Mouse (Mus musculus): ENCODE data around the gene Tpra1. TPM values are rescaled to one million over a fixed set of nuclear protein-coding genes. Genes with fewer than 3 reads are reported as not detected.

Gene Tpra1
- polyA plus RNA-seq, 1 experiment = 156 TPM

DNA sequence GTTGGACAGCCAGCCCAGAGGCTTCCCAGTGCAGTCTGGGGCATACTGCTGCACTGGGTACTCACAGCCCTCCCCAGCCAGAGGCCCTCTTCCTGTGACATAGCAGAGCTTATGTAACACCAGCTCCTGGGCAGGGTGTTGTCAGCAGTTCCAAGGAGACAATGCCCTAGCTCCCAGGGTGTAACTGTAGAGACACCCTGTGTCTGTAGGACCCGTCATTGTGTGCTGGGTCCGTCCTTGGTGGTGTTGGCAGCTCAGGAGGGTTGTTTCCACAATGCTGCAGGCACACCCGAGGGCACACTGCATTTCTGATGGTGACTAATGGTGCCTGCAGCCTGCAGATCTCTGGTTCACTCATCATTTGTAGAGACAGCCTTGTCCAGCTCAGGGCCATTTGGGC is 24.8 kb downstream of the Tpra1 start:
- Histone ChIP-seq H3K36me3 (ENCODE audit: control insufficient read depth, insufficient read depth, low read length) (no peaks in the 10 kb centered on the region), H3K27ac (ENCODE audit: insufficient read depth, low read depth, low read length) (no peak overlapping the region), H3K4me1 (ENCODE audit: control insufficient read depth, insufficient read depth, insufficient read length, low read length) (peaks cover 7% of the 10 kb centered on the region; the same call in 1 of the 2 replicates), H3K27me3 (ENCODE audit: control insufficient read depth, insufficient read depth, low read length) (no peaks in the 10 kb centered on the region), H3K4me3 (ENCODE audit: low read depth, low read length) (no peak overlapping the region)
- no peak for TF ChIP-seq CTCF (IDR thresholded peaks at IDR 0.05; ENCODE audit: extremely low read depth, insufficient read length, insufficient replicate concordance, low read depth, low read length)
- no peak for TF ChIP-seq POLR2A (IDR thresholded peaks at IDR 0.05; ENCODE audit: low read depth, low read length)
- WGBS = 41% methylated on average over 3 of the region's 3 CpGs

DNA sequence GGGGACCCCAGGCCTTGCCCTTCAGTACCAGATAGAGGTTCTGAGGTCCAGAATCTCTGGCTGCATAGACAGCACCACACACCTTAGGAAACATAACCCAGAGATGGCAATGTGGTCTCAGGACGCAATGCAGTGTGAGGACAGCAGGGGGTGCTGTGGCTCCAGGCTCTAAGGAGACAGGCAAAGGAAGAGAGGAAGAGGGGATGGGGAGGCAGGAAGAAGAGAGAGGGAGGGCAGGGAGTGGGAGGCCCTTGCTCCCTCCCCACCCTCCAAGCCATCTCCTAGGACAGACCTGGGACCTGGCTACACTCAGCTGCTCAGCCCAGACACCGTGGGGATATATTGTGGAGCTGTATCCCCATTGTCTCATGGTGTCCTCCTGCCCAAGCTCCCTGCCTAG is 25.5 kb downstream of the Tpra1 start:
- peaks cover 7% of the 10 kb centered on the region; the same call in 1 of the 2 replicates for H3K4me1 ChIP-seq (ENCODE audit: control insufficient read depth, insufficient read depth, insufficient read length, low read length)
- 28% methylated on average over 2 of the region's 2 CpGs for WGBS
- TF ChIP-seq CTCF (IDR thresholded peaks at IDR 0.05; ENCODE audit: extremely low read depth, insufficient read length, insufficient replicate concordance, low read depth, low read length) (peak; percentile 79; the same call in 1 of the 2 replicates), POLR2A (IDR thresholded peaks at IDR 0.05; ENCODE audit: low read depth, low read length) (no peak)
- no peak overlapping the region for H3K4me3 ChIP-seq (ENCODE audit: low read depth, low read length)
- H3K27me3 ChIP-seq (ENCODE audit: control insufficient read depth, insufficient read depth, low read length) = no peaks in the 10 kb centered on the region
- H3K36me3 ChIP-seq (ENCODE audit: control insufficient read depth, insufficient read depth, low read length) = no peaks in the 10 kb centered on the region
- H3K27ac ChIP-seq (ENCODE audit: insufficient read depth, low read depth, low read length) = no peak overlapping the region

DNA sequence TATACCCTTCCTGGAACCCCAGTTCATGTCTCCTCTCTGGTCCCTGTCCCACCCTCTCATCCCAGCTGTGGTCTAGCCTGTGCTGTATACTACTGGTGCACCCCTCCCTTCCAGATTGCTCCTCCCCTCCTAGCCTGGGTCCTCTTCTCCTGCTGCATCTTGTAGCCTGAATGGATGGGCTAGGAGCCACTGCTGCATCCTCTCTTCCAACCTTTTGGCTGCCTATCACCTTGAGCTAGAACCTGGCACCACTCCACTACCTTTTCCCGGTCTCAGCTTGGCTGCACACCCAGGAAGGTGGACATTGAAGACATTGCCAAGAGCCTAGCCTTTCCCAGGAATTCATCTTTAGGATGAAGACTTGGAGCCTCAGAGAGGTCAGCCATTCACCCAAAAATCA is 26.0 kb downstream of the Tpra1 start:
- Histone ChIP-seq H3K27ac (ENCODE audit: insufficient read depth, low read depth, low read length) (no peak overlapping the region), H3K36me3 (ENCODE audit: control insufficient read depth, insufficient read depth, low read length) (no peaks in the 10 kb centered on the region), H3K27me3 (ENCODE audit: control insufficient read depth, insufficient read depth, low read length) (no peaks in the 10 kb centered on the region), H3K4me3 (ENCODE audit: low read depth, low read length) (no peak overlapping the region), H3K4me1 (ENCODE audit: control insufficient read depth, insufficient read depth, insufficient read length, low read length) (peaks cover 7% of the 10 kb centered on the region; the same call in 1 of the 2 replicates)
- WGBS = 61% methylated on average over 1 of the region's 1 CpGs
- no peak for TF ChIP-seq POLR2A (IDR thresholded peaks at IDR 0.05; ENCODE audit: low read depth, low read length)
- TF ChIP-seq CTCF (IDR thresholded peaks at IDR 0.05; ENCODE audit: extremely low read depth, insufficient read length, insufficient replicate concordance, low read depth, low read length) = no peak

DNA sequence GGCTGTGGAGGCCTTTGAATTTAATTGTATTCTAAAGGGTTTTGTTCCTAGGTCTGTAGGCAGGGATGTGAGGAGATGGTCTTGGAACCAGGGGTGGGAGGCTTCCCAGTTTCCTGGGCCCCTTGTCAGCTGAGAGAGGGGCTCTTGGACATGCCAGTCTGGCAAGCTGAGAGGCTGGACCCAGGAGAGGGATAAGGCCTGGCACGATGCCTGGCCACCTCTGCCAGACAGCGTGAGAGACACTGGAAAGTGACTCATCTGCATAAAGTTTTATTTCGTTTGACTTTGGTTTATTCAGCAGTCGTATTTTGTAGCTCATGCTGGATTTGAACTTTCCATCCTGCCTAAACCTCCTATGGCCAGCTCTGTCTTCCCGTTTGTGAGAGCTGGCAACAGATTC is 26.5 kb downstream of the Tpra1 start:
- H3K36me3 ChIP-seq (ENCODE audit: control insufficient read depth, insufficient read depth, low read length) = no peaks in the 10 kb centered on the region
- WGBS = 47% methylated on average over 5 of the region's 5 CpGs
- no peak overlapping the region for H3K27ac ChIP-seq (ENCODE audit: insufficient read depth, low read depth, low read length)
- H3K4me1 ChIP-seq (ENCODE audit: control insufficient read depth, insufficient read depth, insufficient read length, low read length) = peaks cover 7% of the 10 kb centered on the region; the same call in 1 of the 2 replicates
- TF ChIP-seq CTCF (IDR thresholded peaks at IDR 0.05; ENCODE audit: extremely low read depth, insufficient read length, insufficient replicate concordance, low read depth, low read length) (no peak), POLR2A (IDR thresholded peaks at IDR 0.05; ENCODE audit: low read depth, low read length) (no peak)
- H3K27me3 ChIP-seq (ENCODE audit: control insufficient read depth, insufficient read depth, low read length) = no peaks in the 10 kb centered on the region
- H3K4me3 ChIP-seq (ENCODE audit: low read depth, low read length) = no peak overlapping the region

DNA sequence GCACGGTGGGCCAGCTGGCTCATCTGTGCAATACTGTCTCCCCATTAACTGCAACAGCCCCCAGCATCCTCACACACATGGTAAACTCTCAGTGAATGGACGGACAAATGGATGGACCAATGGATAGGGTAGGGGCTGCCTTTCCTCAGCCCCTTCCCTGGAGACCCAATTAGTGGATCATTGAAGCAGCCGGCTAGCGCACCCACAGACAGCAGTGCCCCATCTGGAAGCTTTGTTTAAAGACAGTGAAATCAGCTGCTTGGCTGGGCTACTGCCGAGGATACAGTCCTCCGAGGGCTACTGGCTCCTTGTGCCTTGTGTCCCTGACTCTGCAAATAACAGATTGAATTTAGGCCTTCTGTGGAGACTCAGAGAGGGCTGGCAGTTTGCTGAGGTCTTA is 27.4 kb downstream of the Tpra1 start:
- TF ChIP-seq CTCF (IDR thresholded peaks at IDR 0.05; ENCODE audit: extremely low read depth, insufficient read length, insufficient replicate concordance, low read depth, low read length) = no peak
- TF ChIP-seq POLR2A (IDR thresholded peaks at IDR 0.05; ENCODE audit: low read depth, low read length) = no peak
- Histone ChIP-seq H3K27ac (ENCODE audit: insufficient read depth, low read depth, low read length) (no peak overlapping the region), H3K4me3 (ENCODE audit: low read depth, low read length) (no peak overlapping the region), H3K36me3 (ENCODE audit: control insufficient read depth, insufficient read depth, low read length) (no peaks in the 10 kb centered on the region), H3K27me3 (ENCODE audit: control insufficient read depth, insufficient read depth, low read length) (no peaks in the 10 kb centered on the region), H3K4me1 (ENCODE audit: control insufficient read depth, insufficient read depth, insufficient read length, low read length) (peaks cover 5% of the 10 kb centered on the region; the same call in 1 of the 2 replicates)
- 76% methylated on average over 6 of the region's 6 CpGs for WGBS

DNA sequence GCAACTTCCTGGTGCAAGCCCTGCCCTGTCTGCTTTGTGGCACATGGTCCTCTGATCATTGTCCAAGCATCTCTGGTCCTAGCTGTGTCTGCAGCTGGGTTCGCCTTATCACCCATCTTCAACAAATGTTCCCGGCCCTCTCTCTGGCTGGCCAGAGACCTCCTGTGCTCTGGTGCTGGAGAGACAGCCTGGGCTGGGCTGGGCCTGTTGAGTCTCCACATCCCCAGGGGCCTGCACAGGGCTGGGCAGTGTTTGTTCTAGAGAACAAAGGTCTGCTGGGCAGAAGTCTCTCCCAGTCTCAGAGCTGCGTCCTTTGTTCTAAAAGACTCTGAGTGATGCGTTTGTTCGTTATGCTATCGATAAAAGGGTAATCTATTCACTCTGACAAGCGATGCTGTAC is 28.0 kb downstream of the Tpra1 start:
- H3K36me3 ChIP-seq (ENCODE audit: control insufficient read depth, insufficient read depth, low read length) = no peaks in the 10 kb centered on the region
- peaks cover 5% of the 10 kb centered on the region; the same call in 1 of the 2 replicates for H3K4me1 ChIP-seq (ENCODE audit: control insufficient read depth, insufficient read depth, insufficient read length, low read length)
- no peak overlapping the region for H3K27ac ChIP-seq (ENCODE audit: insufficient read depth, low read depth, low read length)
- WGBS = 37% methylated on average over 7 of the region's 7 CpGs
- no peak overlapping the region for H3K4me3 ChIP-seq (ENCODE audit: low read depth, low read length)
- no peaks in the 10 kb centered on the region for H3K27me3 ChIP-seq (ENCODE audit: control insufficient read depth, insufficient read depth, low read length)
- TF ChIP-seq CTCF (IDR thresholded peaks at IDR 0.05; ENCODE audit: extremely low read depth, insufficient read length, insufficient replicate concordance, low read depth, low read length) = no peak
- TF ChIP-seq POLR2A (IDR thresholded peaks at IDR 0.05; ENCODE audit: low read depth, low read length) = no peak

DNA sequence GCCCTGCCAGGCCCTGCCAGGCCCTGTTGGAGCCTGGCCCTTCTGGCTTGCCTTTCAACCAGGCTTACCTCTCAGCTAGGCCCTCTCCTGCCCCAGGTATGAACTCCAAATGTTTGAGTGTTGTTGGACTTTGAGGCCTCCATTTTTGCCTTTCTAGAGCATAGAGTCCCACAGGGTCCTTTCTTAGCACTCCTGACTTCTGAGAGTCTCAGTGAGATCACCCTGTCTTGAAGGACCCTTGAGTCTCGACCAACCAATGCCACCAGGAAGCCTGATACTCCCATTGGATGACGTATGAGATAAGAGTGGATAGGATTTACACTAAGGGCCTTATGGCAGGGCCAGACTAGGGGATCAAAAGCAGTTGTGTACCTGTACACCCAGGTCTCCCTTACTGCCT is 29.4 kb downstream of the Tpra1 start:
- Histone ChIP-seq H3K27me3 (ENCODE audit: control insufficient read depth, insufficient read depth, low read length) (no peaks in the 10 kb centered on the region), H3K4me1 (ENCODE audit: control insufficient read depth, insufficient read depth, insufficient read length, low read length) (peaks cover 5% of the 10 kb centered on the region; the same call in 1 of the 2 replicates), H3K27ac (ENCODE audit: insufficient read depth, low read depth, low read length) (no peak overlapping the region), H3K4me3 (ENCODE audit: low read depth, low read length) (no peak overlapping the region), H3K36me3 (ENCODE audit: control insufficient read depth, insufficient read depth, low read length) (no peaks in the 10 kb centered on the region)
- TF ChIP-seq CTCF (IDR thresholded peaks at IDR 0.05; ENCODE audit: extremely low read depth, insufficient read length, insufficient replicate concordance, low read depth, low read length) (no peak), POLR2A (IDR thresholded peaks at IDR 0.05; ENCODE audit: low read depth, low read length) (no peak)
- WGBS = 81% methylated on average over 2 of the region's 2 CpGs
